Mouse (Mus musculus) WW6 (cell line): Measurements from ENCODE around the gene Gm44511.
"Not testable (repeated sequence)": the region's sequence is repeated elsewhere in the genome, so short reads cannot be mapped to it uniquely, and the experiment has no call there.

Experiments used
- DNase-seq: peaks from one replicate; pipeline ENCODE4 v3.0.0-alpha.2; 2013; ENCODE audit warnings: low read depth, low spot score

Gm44511 gene

DNA sequence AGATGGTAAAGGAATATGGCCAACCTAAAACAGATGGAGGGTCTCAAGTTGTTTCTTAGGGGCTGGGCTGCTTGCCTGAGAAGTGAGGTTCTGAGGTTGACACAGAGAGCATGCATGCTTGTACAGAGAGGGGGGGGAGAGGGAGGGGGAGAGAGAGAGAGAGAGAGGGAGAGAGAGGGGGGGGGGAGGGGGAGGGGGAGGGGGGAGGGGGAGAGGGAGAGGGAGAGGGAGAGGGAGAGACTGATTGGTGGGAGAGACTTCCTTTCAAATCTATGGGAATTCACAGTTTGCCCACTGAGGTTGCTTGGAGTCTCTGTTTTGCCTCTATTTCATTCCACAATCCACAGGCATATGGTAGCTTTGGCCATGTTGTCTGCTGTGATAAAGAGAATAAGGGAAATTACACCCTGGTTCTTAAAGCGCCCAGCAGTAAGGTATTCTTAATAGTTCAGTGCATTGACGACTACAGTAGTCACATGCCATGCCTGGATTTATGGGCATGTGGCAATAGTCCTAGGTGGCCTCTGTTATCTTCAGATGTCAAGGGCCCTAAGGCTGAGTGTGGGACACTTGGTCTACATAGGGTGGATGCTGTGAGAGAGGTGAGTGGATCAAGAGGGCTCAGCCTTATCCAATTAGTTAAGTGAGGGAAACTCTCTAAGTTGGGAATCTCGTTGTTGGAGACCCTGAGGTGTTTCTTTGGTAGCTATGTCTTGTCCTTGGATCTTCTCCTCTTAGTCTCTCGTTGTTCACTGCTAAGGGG, 15.4 kb upstream of the Gm44511 start:
- no peak for DNase-seq

DNA sequence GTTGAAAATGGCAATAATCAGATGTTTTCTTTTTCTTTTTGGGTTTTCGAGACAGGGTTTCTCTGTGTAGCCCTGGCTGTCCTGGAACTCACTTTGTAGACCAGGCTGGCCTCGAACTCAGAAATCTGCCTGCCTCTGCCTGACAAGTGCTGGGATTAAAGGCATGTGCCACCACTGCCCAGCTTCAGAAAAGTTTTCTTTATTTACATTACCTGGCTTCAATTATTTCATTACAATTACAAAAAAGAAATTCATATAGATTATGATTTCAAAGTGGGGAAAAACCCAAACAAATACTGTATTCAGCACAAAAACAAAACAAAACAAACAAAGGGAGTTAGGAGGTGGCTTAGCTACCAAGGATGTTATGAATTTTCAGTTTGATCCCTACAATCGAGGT, 14.6 kb upstream of the Gm44511 start:
- DNase-seq: not testable (repeated sequence)

DNA sequence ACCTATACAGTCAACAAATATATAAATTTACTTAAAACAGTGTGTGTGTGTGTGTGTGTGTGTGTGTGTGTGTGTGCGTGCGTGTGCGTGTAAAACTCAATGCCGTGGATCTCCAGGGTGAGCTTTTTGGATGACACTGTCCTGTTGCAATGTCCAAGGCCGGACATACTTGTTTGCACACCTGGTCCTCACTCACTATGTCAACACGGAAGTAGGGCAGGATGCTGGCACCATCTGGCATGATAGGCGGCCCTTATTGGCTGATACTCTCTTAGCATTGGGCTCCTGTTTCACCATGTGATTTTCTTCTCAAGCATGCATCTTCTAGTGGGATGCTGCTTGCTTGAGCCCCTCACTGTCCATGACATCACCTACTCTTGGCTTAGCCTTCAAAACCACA, 13.8 kb upstream of the Gm44511 start:
- no peak for DNase-seq

GRCm38 (mm10) chr6:128839266-128839771, 13.2 kb upstream of the Gm44511 start:
- peak; percentile 97 for DNase-seq

DNA sequence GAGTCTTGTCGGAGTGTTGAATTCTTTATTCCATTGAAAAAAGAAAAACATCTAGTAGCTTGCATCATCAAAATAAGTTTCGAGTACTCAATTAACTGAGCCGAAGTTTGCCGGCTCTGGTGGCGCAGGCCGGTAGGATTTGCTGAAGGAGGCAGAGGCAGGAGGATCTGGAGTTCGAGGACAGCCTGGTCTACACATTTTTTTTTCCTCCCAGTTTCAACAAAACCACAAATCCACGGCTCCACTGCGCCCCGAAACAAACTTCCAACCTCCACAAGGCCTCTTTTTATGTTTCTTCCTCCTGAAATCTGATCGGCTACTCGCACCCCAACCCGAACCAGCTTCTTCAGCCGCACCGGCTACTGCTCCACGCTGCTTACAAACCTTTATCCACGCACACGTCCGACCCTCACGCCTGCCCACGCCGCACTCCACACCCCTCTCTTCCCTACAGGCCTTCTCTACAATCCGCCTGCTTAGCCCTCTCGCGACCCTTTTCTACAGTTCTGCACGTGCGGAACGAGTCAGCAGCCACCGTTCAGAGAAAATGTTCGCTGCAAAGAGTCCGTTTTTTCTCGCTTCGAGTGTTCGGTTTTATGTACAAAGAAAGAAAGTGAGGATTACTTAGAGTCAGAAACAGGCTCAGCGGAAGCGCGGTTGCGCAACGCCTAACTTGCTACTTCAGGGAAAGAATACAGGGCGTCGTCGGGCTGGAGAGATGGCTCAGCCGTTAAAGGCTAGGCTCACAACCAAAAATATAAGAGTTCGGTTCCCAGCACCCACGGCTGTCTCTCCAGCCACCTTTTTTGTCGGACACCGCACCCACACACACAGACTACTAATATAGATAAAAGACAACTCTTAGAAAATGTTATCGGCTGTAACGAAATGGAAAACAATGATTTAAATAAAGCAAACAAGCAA, 12.5 kb upstream of the Gm44511 start:
- DNase-seq: peak; percentile 83

- DNase-seq: no peak
These were observed 11.6 kb upstream of the Gm44511 start for GRCm38 (mm10) chr6:128837454-128838341.

- no peak for DNase-seq
These were observed 10.8 kb upstream of the Gm44511 start for GRCm38 (mm10) chr6:128836955-128837334.

- DNase-seq: no peak
These were observed 10.3 kb upstream of the Gm44511 start for GRCm38 (mm10) chr6:128836191-128836954.

DNA sequence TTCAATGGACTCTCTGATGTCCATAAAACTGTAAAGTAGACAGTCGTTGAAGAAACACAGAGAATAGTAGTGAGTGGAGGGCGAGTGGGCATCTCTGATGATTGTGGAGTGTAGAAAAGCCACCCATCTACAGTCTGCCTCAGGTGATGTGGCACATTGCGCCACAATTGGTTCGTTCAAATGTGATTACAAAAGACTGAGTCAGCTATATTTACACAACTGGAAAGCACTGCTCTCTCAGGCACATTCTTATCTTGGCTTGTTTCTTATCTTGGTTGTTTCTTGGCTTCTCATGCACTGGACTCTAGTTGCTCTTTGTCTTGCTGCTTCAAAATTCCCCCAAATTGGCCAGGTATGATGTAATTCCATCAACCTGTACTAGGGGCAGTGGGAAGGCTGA, 9.5 kb upstream of the Gm44511 start:
- no peak for DNase-seq

GRCm38 (mm10) chr6:128833046-128833445, 6.9 kb upstream of the Gm44511 start:
- no peak for DNase-seq

DNA sequence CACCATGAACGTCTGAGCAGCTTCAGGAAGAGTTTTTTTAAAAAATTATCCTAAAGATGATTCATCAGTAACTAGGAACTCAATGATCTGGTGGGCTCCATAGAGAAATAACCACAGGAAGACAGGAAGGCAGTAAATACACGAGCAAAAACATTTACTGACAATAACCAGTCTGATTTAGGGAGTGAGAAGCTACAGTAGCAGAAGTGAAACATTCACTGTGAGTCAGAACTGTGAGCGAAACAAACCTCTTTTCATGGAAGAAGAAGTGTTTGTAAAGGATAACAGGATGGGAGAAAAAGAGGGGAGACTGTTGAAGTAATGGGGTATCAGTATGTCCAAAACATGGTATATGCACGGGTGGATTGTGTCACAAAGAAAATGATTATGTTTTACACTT, 3.7 kb upstream of the Gm44511 start:
- no peak for DNase-seq

DNA sequence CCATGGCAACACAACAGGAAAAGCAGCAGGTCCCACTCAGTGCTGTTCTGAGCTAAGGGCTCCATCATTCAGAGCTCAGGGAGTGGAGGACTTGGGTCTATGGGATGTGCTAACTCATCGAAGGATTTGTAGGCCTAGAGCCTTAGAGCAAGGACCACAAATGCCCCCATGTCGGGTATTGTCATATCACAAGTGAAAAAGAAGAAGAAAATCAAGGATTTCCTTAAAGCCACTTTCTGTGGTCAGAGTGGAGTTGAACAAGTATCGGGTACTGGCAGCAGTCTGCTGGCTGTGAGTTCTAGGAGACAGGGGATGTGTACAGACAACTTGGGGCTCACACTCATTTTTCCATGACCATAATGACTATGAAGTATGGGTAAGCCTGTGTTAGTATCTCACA, 666 bp upstream of the Gm44511 start:
- no peak for DNase-seq

GRCm38 (mm10) chr6:128818083-128818802, 7.9 kb downstream of the Gm44511 start:
- DNase-seq: no peak

DNA sequence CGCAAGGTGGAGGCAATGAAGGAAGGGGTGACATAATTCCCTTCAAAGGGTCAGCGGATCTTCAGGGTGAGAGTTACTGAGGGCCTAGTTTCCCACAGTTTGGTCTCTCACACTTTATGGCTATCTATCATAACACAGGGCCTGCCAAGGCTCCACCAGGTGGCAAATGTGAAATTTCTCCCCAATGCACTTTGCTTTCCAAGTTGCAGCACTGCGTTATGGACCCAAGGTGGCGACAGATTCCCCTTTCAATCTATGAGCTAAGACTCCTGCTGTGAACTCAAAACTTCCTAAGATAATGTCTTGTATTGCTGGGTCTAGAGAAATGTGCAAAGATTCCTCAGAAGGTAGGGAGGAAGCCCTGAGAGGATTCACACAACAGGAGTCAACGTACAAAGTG, 17.6 kb downstream of the Gm44511 start:
- DNase-seq: no peak

DNA sequence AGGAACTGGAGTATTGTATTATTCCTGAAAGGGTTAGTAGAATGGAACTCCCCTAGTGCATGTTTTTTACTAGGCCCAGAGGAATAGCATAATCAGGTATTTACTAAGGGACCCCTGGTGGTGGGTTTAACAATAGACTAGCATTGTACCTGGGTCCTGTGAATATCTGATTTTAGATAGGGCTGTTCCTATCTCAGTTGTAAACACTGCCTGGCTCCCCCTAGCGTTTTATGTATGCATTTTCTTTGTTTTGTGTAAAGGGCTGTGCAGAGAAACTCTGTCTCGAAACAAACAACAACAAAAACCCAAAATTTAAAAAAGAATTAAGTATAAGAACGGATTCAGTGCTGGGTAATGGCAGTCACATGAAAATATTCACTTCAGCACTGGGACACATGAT, 19.1 kb downstream of the Gm44511 start:
- DNase-seq: no peak

DNA sequence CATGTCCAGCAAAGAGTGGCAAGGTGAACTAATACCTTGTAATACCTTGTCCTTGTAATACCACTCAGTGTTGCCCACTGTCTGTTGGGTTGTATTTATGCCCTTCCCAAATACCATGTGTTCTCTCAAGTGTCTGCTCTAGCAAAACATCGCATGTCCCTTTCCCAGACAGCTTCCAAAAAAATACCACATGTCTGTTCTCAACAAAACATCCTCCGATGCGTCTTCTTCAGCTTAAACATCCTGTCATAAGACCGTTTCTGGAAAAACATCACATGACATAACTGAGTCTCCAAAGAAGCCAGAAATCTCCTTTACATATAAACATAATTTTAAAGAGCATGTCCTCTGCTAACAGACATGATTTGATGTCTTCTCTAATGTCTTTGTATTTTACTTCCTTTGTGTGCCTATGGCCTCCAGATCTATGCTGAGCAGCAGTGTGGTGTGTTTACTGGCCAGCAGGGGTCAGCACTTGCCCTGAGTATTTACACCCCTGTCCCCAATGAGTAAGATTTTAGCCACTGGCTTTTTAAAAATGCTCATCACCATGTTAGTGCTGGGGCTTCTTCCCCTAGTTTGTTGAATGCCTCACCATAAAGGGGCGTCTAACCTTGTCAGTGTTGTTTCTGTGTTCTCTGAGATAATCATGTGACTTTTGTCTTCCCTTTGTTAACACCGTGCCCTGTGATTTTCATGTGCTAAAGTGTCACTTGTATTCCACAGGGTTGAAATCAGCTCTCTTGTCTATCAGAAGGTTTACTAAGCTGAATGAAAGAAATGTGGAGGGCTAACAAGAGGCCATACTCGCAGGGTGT, 21.1 kb downstream of the Gm44511 start:
- DNase-seq: not testable (repeated sequence)

GRCm38 (mm10) chr6:128802999-128803857, 22.9 kb downstream of the Gm44511 start:
- DNase-seq: peak; percentile 99

GRCm38 (mm10) chr6:128802557-128802956, 23.6 kb downstream of the Gm44511 start:
- DNase-seq: no peak
